Mouse (Mus musculus) heart, adult 2 months (tissue): ENCODE results near the gene Anapc5.

Experiments
- CTCF ChIP-seq: fragments of 200-600 bp; IDR thresholded peaks from 2 replicates; pipeline ENCODE4 v1.8.1; 2022; ENCODE audit warnings: antibody characterized with exemption, mild to moderate bottlenecking, moderate library complexity
- EP300 ChIP-seq: fragments of 200-500 bp; IDR thresholded peaks from 2 replicates; pipeline ENCODE4 v1.6.1; 2011; ENCODE audit warnings: low read depth, low read length, control low read depth; ENCODE audit not compliant: insufficient read depth
- POLR2A ChIP-seq: fragments of 200-500 bp; IDR thresholded peaks from 2 replicates; pipeline ENCODE4 v1.6.1; 2011; ENCODE audit warnings: mild to moderate bottlenecking, low read depth, low read length, control low read depth; ENCODE audit not compliant: insufficient read depth

DNA sequence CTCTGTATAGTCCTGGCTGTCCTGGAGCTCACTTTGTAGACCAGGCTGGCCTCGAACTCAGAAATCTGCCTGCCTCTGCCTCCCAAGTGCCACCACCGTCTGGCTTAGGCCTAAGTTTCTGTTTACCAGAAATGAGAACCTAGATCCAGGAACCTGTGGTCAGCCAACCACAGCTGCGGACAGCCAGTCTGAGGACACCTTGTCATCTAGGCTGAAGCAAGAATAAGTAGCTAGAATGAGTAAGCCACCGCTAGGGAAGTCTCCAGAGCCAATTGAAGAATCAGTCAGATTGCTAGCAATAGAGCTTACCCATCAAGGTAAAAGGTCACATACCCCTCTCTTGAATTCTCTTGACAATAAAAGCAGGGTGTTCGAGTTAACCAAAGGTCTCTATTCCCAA, 22.7 kb upstream of the Anapc5 start:
- no peak for TF ChIP-seq CTCF
- TF ChIP-seq EP300: no peak
- TF ChIP-seq POLR2A: no peak
